Mouse (Mus musculus) neural tube, embryonic 11.5 days (tissue): ENCODE data around the gene Nme1. TPM values are rescaled to one million over a fixed set of nuclear protein-coding genes. Genes with fewer than 3 reads are reported as not detected.
"Not testable (repeated sequence)": the region's sequence is repeated elsewhere in the genome, so short reads cannot be mapped to it uniquely, and the experiment has no call there.

ENCODE experiments used
- ATAC-seq: fragments of 200-750 bp; cut with Nextera tagmentation; 2 replicates; pipeline ENCODE4 v1.8.0; 2017; ENCODE audit warnings: moderate number of reproducible peaks, mild to moderate bottlenecking, moderate TSS enrichment, moderate library complexity; ENCODE audit not compliant: insufficient read depth, low FRiP score, low TSS enrichment
- DNase-seq: peaks from one replicate; pipeline ENCODE4 v3.0.0-alpha.2; 2015; ENCODE audit warnings: low spot score
- H3K27ac ChIP-seq: fragments of 300-500 bp; sonication (generic); 2 replicates; pipeline ENCODE4 v1.5.1; 2014; ENCODE audit warnings: low read depth, mild to moderate bottlenecking, low read length
- H3K27me3 ChIP-seq: fragments of 300-500 bp; sonication (generic); 2 replicates; pipeline ENCODE4 v1.6.1; 2014; ENCODE audit warnings: mild to moderate bottlenecking, low read length, mixed read lengths; ENCODE audit not compliant: control insufficient read depth, insufficient read depth
- H3K36me3 ChIP-seq: fragments of 300-500 bp; sonication (generic); 2 replicates; pipeline ENCODE4 v1.6.1; 2014; ENCODE audit warnings: mild to moderate bottlenecking, low read length, moderate library complexity, mixed read lengths; ENCODE audit not compliant: control insufficient read depth, insufficient read depth
- H3K4me1 ChIP-seq: fragments of 300-500 bp; sonication (generic); 2 replicates; pipeline ENCODE4 v1.6.1; 2014; ENCODE audit warnings: low read length, mixed read lengths; ENCODE audit not compliant: control insufficient read depth, insufficient read depth
- H3K4me2 ChIP-seq: fragments of 300-500 bp; sonication (generic); 2 replicates; pipeline ENCODE4 v1.6.1; 2014; ENCODE audit warnings: low read depth, mild to moderate bottlenecking, moderate library complexity
- H3K4me3 ChIP-seq: fragments of 300-500 bp; sonication (generic); 2 replicates; pipeline ENCODE4 v1.5.1; 2014; ENCODE audit warnings: low read depth, low read length
- H3K9ac ChIP-seq: fragments of 300-500 bp; sonication (generic); 2 replicates; pipeline ENCODE4 v1.6.1; 2014; ENCODE audit warnings: mild to moderate bottlenecking, low read length
- H3K9me3 ChIP-seq: fragments of 300-500 bp; sonication (generic); 2 replicates; pipeline ENCODE4 v1.6.1; 2016; ENCODE audit warnings: low read length; ENCODE audit not compliant: control insufficient read depth
- WGBS: fragments of 180-500 bp; shearing (Covaris S2); extraction: QIAGEN DNeasy Blood & Tissue Kit; methylation state at CpG from one replicate; pipeline ENCODE4 v1.1.7; 2014; 5-methylcytosine and 5-hydroxymethylcytosine counted together
- polyA plus RNA-seq: library from polyadenylated mRNA; unstranded; fragments of >200 nt; fragmentation: Nextera tagmentation; extraction: Ambion mirVana; gene quantifications from 2 replicates; pipeline ENCODE4 v1.2.1, GENCODE M21; 2014

The Nme1 gene
- polyA plus RNA-seq, 1 experiment from 2014 or later = 275 TPM

DNA sequence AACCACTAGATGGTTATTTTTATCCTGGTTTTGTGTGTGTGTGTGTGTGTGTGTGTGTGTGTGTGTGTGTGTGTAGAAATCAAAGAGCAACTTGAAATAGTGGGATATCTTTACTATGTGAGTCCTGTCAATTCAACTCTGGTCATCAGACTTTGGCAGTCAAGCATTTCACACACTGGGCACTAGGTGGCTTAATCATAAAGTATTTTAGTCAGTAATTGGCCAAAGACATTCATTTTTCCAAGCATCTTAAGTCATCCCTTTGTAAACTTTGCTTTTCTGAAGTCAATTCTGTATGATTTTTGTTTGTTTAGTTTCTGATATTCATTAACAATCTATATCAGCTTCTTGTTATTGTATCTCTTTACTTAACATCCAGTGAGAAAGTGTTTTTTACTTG, 39.2 kb downstream of the Nme1 start:
- H3K4me1 ChIP-seq = no peaks in the 10 kb centered on the region
- no peak overlapping the region for H3K9ac ChIP-seq
- DNase-seq (no peak), ATAC-seq (no peak)
- no peaks in the 10 kb centered on the region for H3K9me3 ChIP-seq
- peaks cover 11% of the 10 kb centered on the region for H3K36me3 ChIP-seq
- no peak overlapping the region for H3K27ac ChIP-seq
- no peak overlapping the region for H3K4me2 ChIP-seq
- H3K4me3 ChIP-seq = no peak overlapping the region
- no peaks in the 10 kb centered on the region for H3K27me3 ChIP-seq

DNA sequence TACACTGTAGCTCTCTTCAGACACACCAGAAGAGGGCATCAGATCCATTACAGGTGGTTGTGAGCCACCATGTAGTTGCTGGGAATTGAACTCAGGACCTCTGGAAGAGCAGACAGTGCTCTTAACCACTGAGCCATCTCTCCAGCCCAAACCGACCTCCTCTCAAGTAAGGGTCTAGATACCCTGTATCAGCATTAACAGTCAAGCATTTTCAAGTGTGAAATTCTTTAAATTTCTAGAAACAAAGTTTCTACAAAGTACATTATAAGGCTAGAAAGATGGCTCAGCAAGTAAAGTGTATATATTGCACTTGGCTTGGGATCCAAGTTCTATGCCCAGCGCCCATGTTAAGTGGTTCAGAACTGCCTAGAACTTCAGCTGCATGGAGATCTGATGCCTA, 53.3 kb downstream of the Nme1 start:
- H3K4me3 ChIP-seq, H3K27me3 ChIP-seq, H3K9ac ChIP-seq, DNase-seq, H3K4me1 ChIP-seq, ATAC-seq, H3K9me3 ChIP-seq, H3K4me2 ChIP-seq, H3K27ac ChIP-seq, H3K36me3 ChIP-seq: not testable (repeated sequence)
- 91% methylated on average over 2 of the region's 2 CpGs for WGBS

DNA sequence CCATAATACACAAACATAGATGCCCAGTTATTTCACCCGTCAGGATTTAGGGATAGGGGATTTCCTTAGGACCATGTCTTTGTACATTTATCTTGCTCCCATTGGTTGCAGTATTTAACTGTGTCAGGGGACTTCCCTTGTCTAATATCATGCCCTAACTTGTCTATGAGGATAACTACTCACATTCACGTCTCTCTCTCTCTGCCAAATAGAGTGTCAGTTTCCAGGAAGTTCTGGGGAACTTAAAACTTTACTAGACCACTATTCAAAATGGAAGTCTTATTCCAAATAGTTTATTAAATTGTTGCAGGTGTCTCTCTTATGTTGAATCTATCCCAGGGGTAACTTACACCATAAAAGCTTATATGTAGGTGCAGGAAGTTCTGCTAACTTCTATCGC, 56.7 kb downstream of the Nme1 start:
- no peaks in the 10 kb centered on the region; the same call in 1 of the 2 replicates for H3K36me3 ChIP-seq
- H3K27me3 ChIP-seq = no peaks in the 10 kb centered on the region
- no peak overlapping the region for H3K9ac ChIP-seq
- no peaks in the 10 kb centered on the region for H3K4me1 ChIP-seq
- no peak overlapping the region for H3K4me3 ChIP-seq
- H3K4me2 ChIP-seq = no peak overlapping the region
- 94% methylated on average over 3 of the region's 3 CpGs for WGBS
- DNase-seq (no peak), ATAC-seq (no peak)
- no peaks in the 10 kb centered on the region for H3K9me3 ChIP-seq
- H3K27ac ChIP-seq = no peak overlapping the region

DNA sequence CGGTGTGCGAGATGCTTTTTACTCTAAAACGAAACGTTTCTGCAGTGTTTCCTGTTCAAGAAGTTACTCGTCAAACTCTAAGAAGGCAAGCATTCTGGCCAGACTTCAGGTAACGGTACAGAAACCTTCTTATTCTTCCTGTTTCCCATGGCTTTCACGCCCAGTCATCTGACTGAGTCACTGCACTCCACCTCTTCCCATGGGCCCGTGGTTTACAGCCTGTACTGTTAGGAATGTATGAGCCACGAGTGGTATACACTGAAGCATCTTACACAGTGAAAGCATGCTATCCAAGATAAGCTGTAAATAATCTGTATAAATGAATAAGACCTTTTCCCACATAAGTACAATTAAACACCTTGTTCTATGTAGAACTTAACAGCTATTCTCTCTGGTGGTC, 59.5 kb downstream of the Nme1 start:
- no peak overlapping the region for H3K4me2 ChIP-seq
- H3K4me3 ChIP-seq = no peak overlapping the region
- no peak for ATAC-seq
- WGBS = 92% methylated on average over 9 of the region's 9 CpGs
- H3K9ac ChIP-seq = no peak overlapping the region
- DNase-seq = no peak
- no peaks in the 10 kb centered on the region; the same call in 1 of the 2 replicates for H3K36me3 ChIP-seq
- H3K27ac ChIP-seq = no peak overlapping the region
- H3K4me1 ChIP-seq = no peaks in the 10 kb centered on the region
- no peaks in the 10 kb centered on the region for H3K27me3 ChIP-seq
- H3K9me3 ChIP-seq = no peaks in the 10 kb centered on the region

DNA sequence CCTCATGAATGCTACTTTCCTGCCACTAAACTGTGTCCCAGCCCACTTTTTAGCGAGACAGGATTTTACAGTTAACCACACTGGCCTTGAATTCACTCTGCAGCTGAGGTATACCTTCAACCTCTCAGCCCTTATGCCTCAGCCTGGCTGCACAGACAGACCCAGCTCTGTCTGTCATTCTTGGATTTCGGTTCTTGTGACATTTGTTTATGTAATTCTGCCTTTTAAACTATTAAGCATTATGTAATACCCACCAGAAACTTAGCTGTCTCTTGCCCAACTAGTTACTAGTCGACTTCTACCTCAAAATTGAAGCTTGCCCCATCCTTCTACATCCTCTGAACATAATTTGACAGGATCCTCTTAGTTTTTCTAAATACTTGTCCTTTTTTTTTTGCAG, 60.5 kb downstream of the Nme1 start:
- DNase-seq (no peak), ATAC-seq (no peak)
- no peaks in the 10 kb centered on the region for H3K4me1 ChIP-seq
- WGBS = 91% methylated on average over 3 of the region's 3 CpGs
- no peak overlapping the region for H3K4me3 ChIP-seq
- H3K36me3 ChIP-seq = no peaks in the 10 kb centered on the region; the same call in 1 of the 2 replicates
- H3K27me3 ChIP-seq = no peaks in the 10 kb centered on the region
- H3K4me2 ChIP-seq = no peak overlapping the region
- no peak overlapping the region for H3K9ac ChIP-seq
- no peaks in the 10 kb centered on the region for H3K9me3 ChIP-seq
- H3K27ac ChIP-seq = no peak overlapping the region

Other genes with a start within 250 kb of the Nme1 start
- gene Utp18, start 82.8 kb downstream of the Nme1 start, polyA plus RNA-seq = 40.7 and 45.0 TPM in 2 replicates
- gene Mbtd1, start 82.7 kb downstream of the Nme1 start, polyA plus RNA-seq = 26.4 and 29.5 TPM in 2 replicates
- 109 and 135 TPM in 2 replicates for gene Nme2, start 12.3 kb downstream of the Nme1 start, polyA plus RNA-seq
- 382 and 395 TPM in 2 replicates for gene Gm20390, start 228 bp downstream of the Nme1 start, polyA plus RNA-seq
- gene Spag9, start 27.6 kb upstream of the Nme1 start, polyA plus RNA-seq = 85.6 and 86.6 TPM in 2 replicates
- 33.3 and 35.6 TPM in 2 replicates for gene Tob1, start 242.9 kb upstream of the Nme1 start, polyA plus RNA-seq